Mouse (Mus musculus) splenic B cell, adult 2 months (primary cell): ENCODE measurements at regions not wholly inside any gene's neighbourhood (a gene's known extent, or its start where the extent isn't known, plus 50 kb on each side); places are given as distances from the start of the nearest gene placed in this dataset.

Experiments
- DNase-seq: peaks from one replicate; pipeline ENCODE4 v3.0.0-alpha.2; 2011; ENCODE audit warnings: low read depth, low spot score
- H3K27me3 ChIP-seq: 2 replicates; pipeline ENCODE4 v1.6.1; 2012; ENCODE audit warnings: mild to moderate bottlenecking, low read length, moderate library complexity, mixed read lengths; ENCODE audit not compliant: control insufficient read depth, poor library complexity, insufficient read depth, severe bottlenecking
- H3K36me3 ChIP-seq: 2 replicates; pipeline ENCODE4 v1.6.1; 2012; ENCODE audit warnings: mild to moderate bottlenecking, low read length, moderate library complexity, mixed read lengths; ENCODE audit not compliant: control insufficient read depth, poor library complexity, insufficient read depth, severe bottlenecking

- no peaks in the 10 kb centered on the region for H3K36me3 ChIP-seq
- H3K27me3 ChIP-seq, result no peaks in the 10 kb centered on the region
- no peak for DNase-seq
Measured at GRCm38 (mm10) chr11:112690047-112690446, 92.0 kb upstream of the Sox9 start.

GRCm38 (mm10) chr11:112706091-112706490 is 75.9 kb upstream of the Sox9 start:
- no peaks in the 10 kb centered on the region for H3K27me3 ChIP-seq
- no peak for DNase-seq
- H3K36me3 ChIP-seq, result no peaks in the 10 kb centered on the region

- no peak for DNase-seq
Measured at GRCm38 (mm10) chr11:112708119-112708730, 73.8 kb upstream of the Sox9 start.

GRCm38 (mm10) chr11:112711656-112712055 is 70.4 kb upstream of the Sox9 start:
- no peak for DNase-seq

More at GRCm38 (mm10) chr11:112708119-112708730, 73.8 kb upstream of the Sox9 start:
- Histone ChIP-seq H3K27me3 (no peaks in the 10 kb centered on the region), H3K36me3 (no peaks in the 10 kb centered on the region)

GRCm38 (mm10) chr11:112718547-112718946 is 63.5 kb upstream of the Sox9 start:
- Histone ChIP-seq H3K27me3 (no peaks in the 10 kb centered on the region), H3K36me3 (no peaks in the 10 kb centered on the region)
- no peak for DNase-seq

More at GRCm38 (mm10) chr11:112711656-112712055, 70.4 kb upstream of the Sox9 start:
- no peaks in the 10 kb centered on the region for H3K36me3 ChIP-seq
- H3K27me3 ChIP-seq, result no peaks in the 10 kb centered on the region

GRCm38 (mm10) chr11:112720652-112721051 is 61.4 kb upstream of the Sox9 start:
- DNase-seq, result no peak
- H3K27me3 ChIP-seq, result no peaks in the 10 kb centered on the region

GRCm38 (mm10) chr11:112722936-112723335 is 59.1 kb upstream of the Sox9 start:
- DNase-seq, result no peak
- Histone ChIP-seq H3K27me3 (no peaks in the 10 kb centered on the region), H3K36me3 (no peaks in the 10 kb centered on the region)

More at GRCm38 (mm10) chr11:112720652-112721051, 61.4 kb upstream of the Sox9 start:
- H3K36me3 ChIP-seq, result no peaks in the 10 kb centered on the region

- no peaks in the 10 kb centered on the region for H3K27me3 ChIP-seq
- no peak for DNase-seq
- H3K36me3 ChIP-seq, result no peaks in the 10 kb centered on the region
Measured at GRCm38 (mm10) chr11:112728154-112728952, 53.7 kb upstream of the Sox9 start.
